Comparison of ENCODE assay signal across 8 mouse cellular contexts in genomic region chr15:12430670-12431069, GRCm38 (mm10).
"Had no signal": no experiment of that assay in that cellular context is flagged by ENCODE, and none has a peak within 500 bp of the region (broad histone marks: within the 10 kb centered on the region; RNA-seq: fewer than 3 reads in every experiment).

No protein-coding gene starts in this region.

- H3K27ac ChIP-seq: limb, embryonic 13.5 days; liver, embryonic 14.5 days; midbrain, embryonic 13.5 days; neural tube, embryonic 15.5 days had no signal

- ATAC-seq: midbrain, embryonic 13.5 days had no signal

- DNase-seq: layer of hippocampus, adult 9-11 months; layer of hippocampus, postnatal 36 days; lung, adult 18-20 months had no signal

- H3K9me3 ChIP-seq: limb, embryonic 13.5 days; midbrain, embryonic 13.5 days; neural tube, embryonic 15.5 days had no signal

- H3K4me1 ChIP-seq: midbrain, embryonic 13.5 days had no signal

- H3K27me3 ChIP-seq: limb, embryonic 13.5 days; midbrain, embryonic 13.5 days; neural tube, embryonic 15.5 days had no signal

- H3K36me3 ChIP-seq: limb, embryonic 13.5 days; midbrain, embryonic 13.5 days; neural tube, embryonic 15.5 days had no signal

- H3K4me2 ChIP-seq: limb, embryonic 13.5 days; midbrain, embryonic 13.5 days; neural tube, embryonic 15.5 days had no signal

- H3K4me3 ChIP-seq: limb, embryonic 13.5 days; midbrain, embryonic 13.5 days; myocyte; neural tube, embryonic 15.5 days had no signal

- H3K9ac ChIP-seq: limb, embryonic 13.5 days; liver, embryonic 14.5 days; midbrain, embryonic 13.5 days; neural tube, embryonic 15.5 days had no signal
